Mouse (Mus musculus): ENCODE results near the gene Flot1.

DNA sequence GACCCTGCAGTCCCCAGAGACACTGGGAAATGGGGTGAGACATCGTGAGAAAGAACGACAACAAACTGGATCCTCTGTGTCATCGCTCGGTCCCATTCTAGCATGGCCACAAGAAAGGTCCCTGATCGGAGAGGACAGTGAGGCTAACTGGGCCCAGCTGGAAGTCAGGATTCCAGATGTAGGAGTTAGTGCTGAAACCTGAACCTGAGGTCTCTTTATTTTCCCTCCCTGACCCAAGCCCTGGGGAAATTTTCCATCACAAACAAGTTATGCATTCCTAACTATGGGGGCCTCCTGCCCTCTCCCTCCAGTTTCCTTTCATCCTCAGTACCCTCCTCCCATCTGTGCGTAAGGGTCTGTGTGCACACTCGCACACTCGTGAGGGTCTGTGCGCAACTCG is 5.8 kb upstream of the Flot1 start:
- TF ChIP-seq POLR2A (IDR thresholded peaks at IDR 0.05; ENCODE audit: extremely low read depth, insufficient read depth, low read length) (no peak), CTCF (IDR thresholded peaks at IDR 0.05; ENCODE audit: low read depth, low read length) (no peak)

All from liver, adult 2 months (tissue).